Mouse (Mus musculus): Measurements from ENCODE around the gene Ppp1r10.
A peak's percentile ranks its signal among the peaks of the same experiment; 100 is the strongest.

The Ppp1r10 gene

DNA sequence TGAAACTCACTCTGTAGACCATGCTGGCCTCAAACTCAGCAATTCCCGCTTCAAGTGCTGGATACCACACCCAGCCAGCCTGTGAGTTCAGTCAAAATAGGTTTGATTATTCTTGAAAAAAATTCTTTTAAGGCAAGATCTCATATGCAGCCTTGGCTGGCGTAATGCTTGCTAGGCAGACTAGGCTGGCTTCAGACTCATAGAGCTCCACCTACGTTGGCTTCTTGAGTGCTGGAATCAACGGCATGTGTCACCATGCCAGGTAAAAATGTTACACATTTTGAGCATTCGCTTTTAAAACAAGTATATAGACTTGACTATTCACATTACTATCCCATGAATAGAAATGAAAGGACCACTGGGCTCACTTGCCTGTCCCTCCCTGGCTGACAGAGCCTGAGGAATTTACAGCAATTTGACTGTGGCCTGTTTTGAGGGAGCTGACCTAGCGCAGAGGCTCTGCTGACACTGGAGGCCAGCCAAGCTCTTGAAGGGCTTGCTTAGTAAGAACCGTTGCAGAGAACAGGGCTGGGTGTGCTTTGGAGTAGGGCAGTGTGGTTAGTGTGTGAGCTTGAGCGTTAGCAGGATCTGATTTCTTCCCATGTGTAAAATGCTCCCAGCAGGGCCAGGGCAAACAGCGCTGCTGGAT is 12.8 kb upstream of the Ppp1r10 start:
- DNase-seq (ENCODE audit: low spot score) = no peak

- no peak for DNase-seq (ENCODE audit: low spot score)
These were observed 12.3 kb upstream of the Ppp1r10 start for GRCm38 (mm10) chr17:35903992-35904355.

DNA sequence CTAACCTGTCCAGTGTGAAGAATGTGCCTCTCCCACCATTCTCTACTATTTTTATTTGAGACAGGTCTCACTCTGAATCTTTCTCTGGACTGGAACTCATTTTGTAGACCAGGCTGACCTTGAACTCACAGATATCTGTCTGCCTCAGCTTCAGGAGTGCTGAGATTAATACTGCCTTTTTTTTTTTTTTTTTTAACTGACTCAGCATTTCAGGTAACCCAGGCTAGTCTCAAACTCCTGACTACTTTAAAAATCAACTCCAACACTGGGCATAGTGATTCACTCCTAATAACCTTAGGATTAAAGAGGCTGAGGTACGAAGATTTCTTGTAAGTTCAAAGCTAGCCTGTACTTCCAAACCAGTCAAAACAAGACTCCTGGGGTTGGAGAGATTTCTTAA is 10.6 kb upstream of the Ppp1r10 start:
- no peak for DNase-seq (ENCODE audit: low spot score)

- DNase-seq (ENCODE audit: low spot score) = no peak
These were observed 8.6 kb upstream of the Ppp1r10 start for GRCm38 (mm10) chr17:35907609-35908008.

DNA sequence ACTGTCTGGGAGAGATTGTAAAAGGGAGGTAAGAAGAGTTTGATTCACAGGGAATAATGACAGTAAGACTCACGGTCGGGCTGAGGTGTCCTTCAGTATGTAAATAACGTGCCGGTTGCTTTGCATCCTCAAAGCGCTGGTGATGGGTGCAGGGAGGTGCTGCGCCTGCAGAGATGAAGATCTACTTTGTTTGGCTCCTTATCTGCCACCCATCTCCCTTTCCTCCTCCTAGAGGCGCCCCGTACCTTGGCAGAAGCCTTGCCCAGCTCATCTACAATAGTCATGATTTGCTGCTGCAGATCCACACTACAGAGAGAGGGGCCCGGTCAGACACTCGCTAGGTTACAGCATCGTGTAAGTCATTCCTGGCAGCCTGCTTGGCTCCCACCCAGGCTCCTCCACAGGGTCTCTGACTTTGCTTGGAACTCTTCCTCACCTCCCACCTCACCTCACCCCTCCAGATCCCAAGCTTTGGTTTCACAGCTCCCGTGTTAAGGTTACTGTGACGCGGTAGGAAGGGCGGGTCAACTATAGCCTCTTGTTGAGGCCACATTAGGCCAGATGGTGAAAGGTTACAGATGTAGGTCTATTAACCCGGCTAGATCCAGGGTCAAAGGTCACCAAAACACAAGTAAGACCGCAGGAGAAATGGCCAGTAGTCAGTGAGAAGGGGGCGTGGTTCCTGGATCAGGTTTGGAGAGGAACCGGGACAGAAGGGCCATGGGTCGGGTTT is 6.9 kb upstream of the Ppp1r10 start:
- DNase-seq (ENCODE audit: low spot score) = no peak

DNA sequence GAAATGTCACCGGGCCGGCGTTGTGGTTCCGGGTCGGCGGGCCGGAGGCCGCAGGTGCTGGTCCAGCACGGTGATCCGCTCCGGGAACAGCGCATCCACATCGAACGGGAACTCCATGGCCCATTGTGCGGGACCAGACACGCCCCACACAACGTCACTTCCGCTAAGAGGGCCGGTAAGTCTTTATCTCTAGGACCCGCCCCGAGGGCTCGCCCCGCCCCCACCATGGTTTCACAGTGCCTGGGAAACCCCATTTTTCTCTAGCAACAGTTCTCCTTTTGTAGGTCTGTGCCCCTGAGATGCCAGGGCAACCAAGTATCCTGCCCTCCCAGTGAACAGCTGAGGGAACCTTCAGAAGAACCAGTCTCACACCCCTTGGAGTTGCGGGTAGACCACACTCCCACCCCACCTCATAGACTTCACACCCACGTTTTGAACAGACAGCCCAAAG is 6.3 kb upstream of the Ppp1r10 start, which contains the start of gene Atat1:
TSS of gene Atat1 (minus strand) at position 157 of the 451 bp plus-strand sequence.
- DNase-seq (ENCODE audit: low spot score) = peak; percentile 93

- no peak for DNase-seq (ENCODE audit: low spot score)
These were observed 1.3 kb upstream of the Ppp1r10 start for GRCm38 (mm10) chr17:35914975-35915374.

DNA sequence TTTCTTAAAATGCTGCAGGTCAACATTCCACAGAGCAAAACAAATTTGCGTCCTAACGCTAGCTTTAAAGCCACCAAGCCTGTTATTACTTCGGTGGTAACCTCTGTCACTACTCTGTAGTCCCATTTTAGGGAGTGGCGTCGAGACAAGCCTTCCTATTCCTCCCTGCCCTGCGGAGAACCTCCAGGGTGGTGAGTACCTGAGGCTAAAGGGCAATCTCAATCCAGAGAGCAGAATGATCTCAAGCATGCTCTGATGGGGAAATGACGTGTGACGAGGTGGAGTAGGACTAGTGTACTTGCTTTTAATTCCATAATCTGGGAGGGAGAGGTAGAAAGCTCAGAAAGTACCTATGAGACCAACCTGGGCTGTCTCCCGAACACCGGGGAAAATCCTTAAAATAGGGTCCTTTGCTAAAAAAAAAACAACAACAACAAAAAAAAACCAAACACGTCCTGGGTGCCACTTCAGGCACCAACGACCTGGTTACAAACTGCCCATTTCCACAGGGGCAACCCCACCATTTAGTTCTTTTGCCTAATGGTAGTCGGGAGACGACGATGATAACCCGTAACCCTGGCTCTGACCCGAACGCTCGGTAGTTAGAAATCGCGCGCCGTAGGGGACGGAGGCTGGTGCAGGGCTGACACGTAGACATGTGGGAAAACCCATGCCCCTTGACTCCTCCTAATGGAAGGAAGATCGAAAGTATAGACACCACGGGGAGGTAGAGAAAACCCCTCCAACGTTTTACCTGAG is 517 bp upstream of the Ppp1r10 start:
- no peak for DNase-seq (ENCODE audit: low spot score)

- DNase-seq (ENCODE audit: low spot score) = no peak
These were observed 869 bp downstream of the Ppp1r10 start for GRCm38 (mm10) chr17:35917143-35917462.

GRCm38 (mm10) chr17:35917463-35918251 is 1.4 kb downstream of the Ppp1r10 start:
- no peak for DNase-seq (ENCODE audit: low spot score)

GRCm38 (mm10) chr17:35918276-35919059 is 2.2 kb downstream of the Ppp1r10 start:
- no peak for DNase-seq (ENCODE audit: low spot score)

DNA sequence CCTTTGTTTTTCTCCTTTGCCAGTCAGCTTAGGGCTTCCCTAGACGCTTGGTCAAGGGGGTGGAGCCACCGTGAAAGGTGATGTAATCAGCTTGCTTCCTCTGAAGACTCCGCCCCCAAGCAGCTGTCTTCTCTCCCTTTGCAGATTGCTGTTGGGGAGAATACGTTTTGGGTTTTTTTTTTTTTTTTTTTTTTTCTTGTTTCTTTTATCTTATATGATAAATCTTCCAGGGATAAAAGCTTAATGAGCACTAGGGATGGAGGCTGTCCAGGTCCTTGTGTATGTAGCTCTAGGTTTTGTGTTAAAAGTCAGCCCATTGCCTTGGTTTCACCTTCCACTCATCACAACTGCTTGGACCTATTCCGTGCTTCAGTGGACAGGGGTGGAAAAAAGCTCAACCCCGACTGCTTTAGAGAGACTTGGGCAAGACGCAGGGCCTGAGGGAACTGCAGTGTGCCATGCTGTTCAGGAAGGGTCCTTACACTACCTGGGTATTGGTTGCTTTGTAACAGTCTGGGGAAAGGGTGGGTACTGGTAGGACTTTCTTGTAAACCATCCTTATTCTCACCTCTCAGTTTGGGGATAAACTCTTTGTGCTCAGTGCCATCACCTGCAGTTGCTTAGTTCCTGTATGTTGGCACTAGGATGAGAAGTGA is 3.0 kb downstream of the Ppp1r10 start:
- DNase-seq (ENCODE audit: low spot score) = peak; percentile 88

GRCm38 (mm10) chr17:35919864-35920301 is 3.6 kb downstream of the Ppp1r10 start:
- DNase-seq (ENCODE audit: low spot score) = no peak

GRCm38 (mm10) chr17:35920384-35920783 is 4.2 kb downstream of the Ppp1r10 start:
- DNase-seq (ENCODE audit: low spot score) = no peak

DNA sequence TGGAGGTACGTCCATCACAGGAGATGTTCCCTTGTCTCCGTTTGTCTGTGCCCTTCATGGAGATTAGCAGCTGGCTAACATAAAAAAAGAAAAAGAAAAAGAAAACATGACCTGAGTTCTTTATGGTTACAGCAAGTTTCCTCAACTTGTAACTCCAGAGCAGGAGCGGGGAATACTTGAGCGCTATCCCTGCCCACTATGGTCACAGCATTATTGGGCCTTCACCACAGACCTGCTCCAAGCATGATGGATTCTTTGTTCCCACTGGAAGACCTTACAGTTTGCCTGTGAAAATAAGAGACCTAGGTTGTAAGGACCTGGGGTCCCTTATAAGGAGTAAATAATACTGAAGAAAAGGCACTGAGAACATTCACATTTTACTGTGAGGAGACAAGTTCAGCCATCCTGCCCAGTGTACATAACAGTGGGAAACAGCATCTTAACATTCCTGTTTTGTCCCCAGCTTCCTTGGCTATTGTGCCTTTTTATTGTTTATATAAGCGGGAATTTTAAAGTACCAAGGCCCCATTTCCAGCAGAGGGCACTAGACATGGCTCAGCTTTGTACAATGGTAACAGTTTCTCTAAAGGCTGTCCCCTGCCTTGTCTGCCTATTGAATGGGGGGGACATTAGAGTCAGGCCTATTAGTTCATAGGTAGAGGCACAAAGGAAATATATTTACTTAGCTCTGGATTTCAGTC is 4.8 kb downstream of the Ppp1r10 start:
- DNase-seq (ENCODE audit: low spot score) = no peak

DNA sequence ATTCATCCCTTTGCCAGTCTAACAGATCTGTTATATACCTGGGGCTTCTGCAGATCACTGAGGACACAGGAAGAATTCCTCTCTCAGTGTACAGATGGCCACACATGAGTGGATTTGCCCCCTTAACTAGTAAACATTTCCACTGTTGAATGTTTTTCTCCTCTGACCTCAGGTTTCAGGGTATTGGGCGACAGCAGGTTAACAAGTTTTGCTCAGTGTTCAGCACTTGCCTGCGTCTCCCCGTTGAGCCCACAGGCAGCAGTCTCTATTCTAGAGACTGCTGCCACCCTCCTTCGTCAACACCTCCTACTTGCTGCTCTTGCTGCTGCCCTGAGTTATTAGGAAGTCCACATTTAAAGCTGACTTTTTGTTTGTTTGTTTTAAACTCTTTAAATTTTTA is 5.5 kb downstream of the Ppp1r10 start:
- DNase-seq (ENCODE audit: low spot score) = no peak

GRCm38 (mm10) chr17:35922566-35922965 is 6.3 kb downstream of the Ppp1r10 start:
- DNase-seq (ENCODE audit: low spot score) = no peak

GRCm38 (mm10) chr17:35923281-35923680 is 7.0 kb downstream of the Ppp1r10 start:
- DNase-seq (ENCODE audit: low spot score) = no peak

- no peak for DNase-seq (ENCODE audit: low spot score)
These were observed 11.2 kb downstream of the Ppp1r10 start for GRCm38 (mm10) chr17:35927471-35927870.

- DNase-seq (ENCODE audit: low spot score) = no peak
These were observed 13.3 kb downstream of the Ppp1r10 start for GRCm38 (mm10) chr17:35929534-35929933.
